7 mouse cellular contexts compared by ENCODE assay signal in the genomic region with DNA sequence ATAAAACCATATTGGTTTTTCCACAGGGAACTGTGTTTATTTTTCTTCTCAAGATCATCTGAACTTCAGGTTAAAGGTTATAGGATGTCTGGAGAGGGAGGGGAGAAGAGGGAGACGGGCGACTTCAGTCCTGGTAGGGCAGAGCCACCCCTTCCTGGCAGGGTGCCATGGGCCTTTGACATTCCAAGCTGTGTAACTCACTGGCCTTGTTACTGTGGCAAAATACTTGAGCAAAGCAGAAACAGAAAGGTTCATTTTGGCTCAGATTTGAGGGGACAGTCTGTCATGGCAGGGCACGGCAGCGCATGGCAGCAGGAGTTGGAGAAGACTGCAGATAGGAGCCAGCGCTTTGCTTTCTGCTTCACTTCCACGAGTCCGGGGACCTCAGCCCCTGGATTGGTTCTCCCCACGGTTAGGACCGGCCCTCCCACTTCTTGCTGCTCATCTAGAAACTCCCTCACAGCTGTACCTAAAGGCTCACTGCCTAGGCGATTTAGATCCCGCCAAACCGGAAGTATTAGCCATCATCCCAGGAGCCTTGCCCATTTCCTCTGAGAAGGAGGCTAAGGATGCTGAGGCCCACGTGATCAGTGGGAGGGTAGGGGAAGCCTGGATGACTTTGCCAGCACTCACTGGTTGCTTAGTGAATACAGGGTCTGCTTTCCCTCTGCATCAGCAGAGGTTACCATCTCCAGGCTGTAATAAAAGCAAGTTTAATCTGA.
A peak's percentile ranks its signal among the peaks of the same experiment; 100 is the strongest.
DNase-seq lines count a peak whose midpoint lies in the region; ATAC-seq lines count a peak whose summit lies in the region.

No protein-coding gene starts in this region.

- no peak for DNase-seq in limb, embryonic 10.5 days (ENCODE audit: low spot score)
- peak; percentile 37 to 46 for DNase-seq in adrenal gland, adult 18-20 months (ENCODE audit: low spot score in 2 of 2)
- DNase-seq in embryonic facial prominence, embryonic 14.5 days (ENCODE audit: low spot score): peak; percentile 66
- peak; percentile 47 to 60 for DNase-seq in kidney, postnatal 4 days
- no peak for DNase-seq in layer of hippocampus, adult 11-12 months (ENCODE audit: low spot score)

- no peak overlapping the region for H3K9ac ChIP-seq in limb, embryonic 12.5 days (replicated peaks)
- no peak overlapping the region for H3K9ac ChIP-seq in embryonic facial prominence, embryonic 14.5 days (ENCODE audit: low read depth, low read length)

- no peak overlapping the region for H3K4me3 ChIP-seq in limb, embryonic 12.5 days (replicated peaks)
- no peak overlapping the region for H3K4me3 ChIP-seq in limb, embryonic 10.5 days
- H3K4me3 ChIP-seq in embryonic facial prominence, embryonic 14.5 days (ENCODE audit: low read depth, low read length): no peak overlapping the region

- no peaks in the 10 kb centered on the region for H3K36me3 ChIP-seq in limb, embryonic 12.5 days
- H3K36me3 ChIP-seq in limb, embryonic 10.5 days: no peaks in the 10 kb centered on the region
- H3K36me3 ChIP-seq in embryonic facial prominence, embryonic 14.5 days (ENCODE audit: control insufficient read depth, insufficient read depth, low read length): no peaks in the 10 kb centered on the region

- H3K4me2 ChIP-seq in limb, embryonic 12.5 days: no peak overlapping the region
- no peak overlapping the region for H3K4me2 ChIP-seq in embryonic facial prominence, embryonic 14.5 days (ENCODE audit: low read depth, low read length)

- peak overlapping the region; percentile 32; the same call in 1 of the 2 replicates for H3K27ac ChIP-seq in limb, embryonic 12.5 days
- H3K27ac ChIP-seq in limb, embryonic 10.5 days: no peak overlapping the region
- no peak overlapping the region for H3K27ac ChIP-seq in embryonic facial prominence, embryonic 14.5 days (replicated peaks; ENCODE audit: low read depth, low read length)

- WGBS in limb, embryonic 12.5 days: 47% methylated on average over 13 of the region's 13 CpGs
- WGBS in limb, embryonic 10.5 days: 59% methylated on average over 13 of the region's 13 CpGs
- 32% methylated on average over 13 of the region's 13 CpGs for WGBS in embryonic facial prominence, embryonic 14.5 days

- peaks cover 24% of the 10 kb centered on the region for H3K4me1 ChIP-seq in limb, embryonic 12.5 days (replicated peaks)
- peaks cover 17% of the 10 kb centered on the region for H3K4me1 ChIP-seq in limb, embryonic 10.5 days
- 0 out of 2 replicates have a peak, but pooled peaks cover 4% of the 10 kb centered on the region for H3K4me1 ChIP-seq in embryonic facial prominence, embryonic 14.5 days (ENCODE audit: control insufficient read depth, insufficient read depth, low read length)

- no peak for ATAC-seq in limb, embryonic 12.5 days (ENCODE audit: insufficient number of reproducible peaks, insufficient read depth, low FRiP score, low TSS enrichment, low read depth)
- 0 out of 2 replicates have a peak, but pooled peaks have one; percentile 41 for ATAC-seq in embryonic facial prominence, embryonic 14.5 days (ENCODE audit: low read depth)
- no peak for ATAC-seq in frontal cortex, adult (ENCODE audit: low TSS enrichment)

- no peaks in the 10 kb centered on the region for H3K9me3 ChIP-seq in limb, embryonic 12.5 days
- H3K9me3 ChIP-seq in limb, embryonic 10.5 days (replicated peaks): no peaks in the 10 kb centered on the region
- no peaks in the 10 kb centered on the region for H3K9me3 ChIP-seq in embryonic facial prominence, embryonic 14.5 days (ENCODE audit: control insufficient read depth, low read length)

- peaks cover 13% of the 10 kb centered on the region for H3K27me3 ChIP-seq in limb, embryonic 12.5 days
- peaks cover 70% of the 10 kb centered on the region for H3K27me3 ChIP-seq in limb, embryonic 10.5 days (ENCODE audit: low read depth, poor library complexity, severe bottlenecking)
- no peaks in the 10 kb centered on the region for H3K27me3 ChIP-seq in embryonic facial prominence, embryonic 14.5 days (replicated peaks; ENCODE audit: control insufficient read depth, insufficient read depth, low read length)

Comparison
In these comparisons a context has a peak if more than half of its experiments do, and no peak if none do; other contexts are left out.
1. DNase-seq: peak in adrenal gland, adult 18-20 months (2 of 2), embryonic facial prominence, embryonic 14.5 days (single experiment) and kidney, postnatal 4 days (2 of 2); none in limb, embryonic 10.5 days (single experiment) and layer of hippocampus, adult 11-12 months (single experiment).